Mouse (Mus musculus) embryonic facial prominence, embryonic 15.5 days (tissue): ENCODE measurements around the gene Fgd6. TPM values are rescaled to one million over a fixed set of nuclear protein-coding genes. Genes with fewer than 3 reads are reported as not detected.

Experiments used
- ATAC-seq: fragments of 200-750 bp; cut with Nextera tagmentation; 2 replicates; pipeline ENCODE4 v1.8.0; 2017; ENCODE audit warnings: low read depth, moderate TSS enrichment; ENCODE audit not compliant: insufficient number of reproducible peaks, low FRiP score, low TSS enrichment
- H3K27ac ChIP-seq: fragments of 300-500 bp; sonication (generic); replicated peaks from 2 replicates; pipeline ENCODE4 v1.5.1; 2015; ENCODE audit warnings: mild to moderate bottlenecking, inconsistent platforms
- H3K27me3 ChIP-seq: fragments of 300-500 bp; sonication (generic); 2 replicates; pipeline ENCODE4 v1.6.1; 2015; ENCODE audit warnings: inconsistent platforms
- H3K36me3 ChIP-seq: fragments of 300-500 bp; sonication (generic); 2 replicates; pipeline ENCODE4 v1.6.1; 2015; ENCODE audit warnings: mild to moderate bottlenecking, inconsistent platforms
- H3K4me1 ChIP-seq: fragments of 300-500 bp; sonication (generic); 2 replicates; pipeline ENCODE4 v1.6.1; 2015; ENCODE audit warnings: inconsistent platforms
- H3K4me2 ChIP-seq: fragments of 300-500 bp; sonication (generic); replicated peaks from 2 replicates; pipeline ENCODE4 v1.6.1; 2015; ENCODE audit warnings: mild to moderate bottlenecking, inconsistent platforms
- H3K4me3 ChIP-seq: fragments of 300-500 bp; sonication (generic); replicated peaks from 2 replicates; pipeline ENCODE4 v1.5.1; 2015; ENCODE audit warnings: mild to moderate bottlenecking, inconsistent platforms
- H3K9ac ChIP-seq: fragments of 300-500 bp; sonication (generic); 2 replicates; pipeline ENCODE4 v1.6.1; 2015; ENCODE audit warnings: inconsistent platforms
- H3K9me3 ChIP-seq: fragments of 300-500 bp; sonication (generic); replicated peaks from 2 replicates; pipeline ENCODE4 v1.6.1; 2016; ENCODE audit warnings: inconsistent platforms
- whole genome bisulfite sequencing: fragments of 180-500 bp; shearing (Covaris S2); methylation state at CpG from one replicate; pipeline ENCODE4 v1.1.7; 2015; 5-methylcytosine and 5-hydroxymethylcytosine counted together
- polyA plus RNA-seq: library from polyadenylated mRNA; unstranded; fragments of >200 nt; fragmentation: Nextera tagmentation; extraction: Ambion mirVana; gene quantifications from 2 replicates; pipeline ENCODE4 v1.2.1, GENCODE M21; 2015

Gene Fgd6
- polyA plus RNA-seq: 2.4 and 2.6 TPM in 2 replicates

- no peaks in the 10 kb centered on the region for H3K36me3 ChIP-seq
- H3K4me3 ChIP-seq: peak within 1 kb of the TSS; percentile 86
- H3K27ac ChIP-seq: peak within 1 kb of the TSS; percentile 66
- H3K9ac ChIP-seq: peak within 1 kb of the TSS; percentile 81
- H3K9me3 ChIP-seq: no peaks in the 10 kb centered on the region
- peaks cover 15% of the 10 kb centered on the region for H3K4me1 ChIP-seq
- peak; percentile 98 for ATAC-seq
- peak within 1 kb of the TSS; percentile 78 for H3K4me2 ChIP-seq
- no peaks in the 10 kb centered on the region for H3K27me3 ChIP-seq
- under 1% methylated on average over 77 of the region's 77 CpGs for WGBS
Measured at GRCm38 (mm10) chr10:94035658-94036374, at the start of gene Fgd6, which contains the start of gene Vezt. TSS of gene Fgd6 (plus strand) at chr10:94036001. TSS of gene Vezt (minus strand) at chr10:94035817.

GRCm38 (mm10) chr10:93994136-93994535 is 41.7 kb upstream of the Fgd6 start:
- peaks cover 78% of the 10 kb centered on the region for H3K36me3 ChIP-seq
- no peak overlapping the region for H3K4me2 ChIP-seq
- H3K4me1 ChIP-seq: no peaks in the 10 kb centered on the region
- no peak overlapping the region for H3K27ac ChIP-seq
- no peaks in the 10 kb centered on the region for H3K27me3 ChIP-seq
- no peak overlapping the region for H3K9ac ChIP-seq
- H3K4me3 ChIP-seq: no peak overlapping the region
- ATAC-seq: no peak
- WGBS: 91% methylated on average over 10 of the region's 10 CpGs
- H3K9me3 ChIP-seq: no peaks in the 10 kb centered on the region

- Histone ChIP-seq H3K9ac (no peak overlapping the region), H3K4me2 (no peak overlapping the region)
- 100% methylated on average over 1 of the region's 1 CpGs for WGBS
Measured at GRCm38 (mm10) chr10:93995100-93995499, 40.7 kb upstream of the Fgd6 start.

GRCm38 (mm10) chr10:93999357-93999756 is 36.4 kb upstream of the Fgd6 start:
- no peaks in the 10 kb centered on the region for H3K27me3 ChIP-seq
- H3K9me3 ChIP-seq: no peaks in the 10 kb centered on the region
- no peak overlapping the region for H3K27ac ChIP-seq
- peaks cover 81% of the 10 kb centered on the region for H3K36me3 ChIP-seq
- no peak overlapping the region for H3K9ac ChIP-seq
- no peak overlapping the region for H3K4me3 ChIP-seq
- no peak overlapping the region for H3K4me2 ChIP-seq
- ATAC-seq: no peak
- H3K4me1 ChIP-seq: no peaks in the 10 kb centered on the region
- WGBS: 87% methylated on average over 1 of the region's 1 CpGs

More at GRCm38 (mm10) chr10:93995100-93995499, 40.7 kb upstream of the Fgd6 start:
- no peak overlapping the region for H3K27ac ChIP-seq
- no peak overlapping the region for H3K4me3 ChIP-seq
- peaks cover 79% of the 10 kb centered on the region for H3K36me3 ChIP-seq
- H3K27me3 ChIP-seq: no peaks in the 10 kb centered on the region
- no peak for ATAC-seq
- no peaks in the 10 kb centered on the region for H3K4me1 ChIP-seq
- H3K9me3 ChIP-seq: no peaks in the 10 kb centered on the region

GRCm38 (mm10) chr10:94000223-94000622 is 35.6 kb upstream of the Fgd6 start:
- no peaks in the 10 kb centered on the region for H3K9me3 ChIP-seq
- no peaks in the 10 kb centered on the region for H3K27me3 ChIP-seq
- no peak overlapping the region for H3K27ac ChIP-seq
- no peak overlapping the region for H3K9ac ChIP-seq
- ATAC-seq: no peak
- H3K4me2 ChIP-seq: no peak overlapping the region
- WGBS: 88% methylated on average over 10 of the region's 10 CpGs
- H3K36me3 ChIP-seq: peaks cover 75% of the 10 kb centered on the region
- H3K4me3 ChIP-seq: no peak overlapping the region
- H3K4me1 ChIP-seq: no peaks in the 10 kb centered on the region

GRCm38 (mm10) chr10:94008356-94008755 is 27.4 kb upstream of the Fgd6 start:
- no peak for ATAC-seq
- peaks cover 18% of the 10 kb centered on the region for H3K36me3 ChIP-seq
- 83% methylated on average over 2 of the region's 2 CpGs for WGBS
- no peak overlapping the region for H3K9ac ChIP-seq
- no peaks in the 10 kb centered on the region for H3K4me1 ChIP-seq
- no peaks in the 10 kb centered on the region for H3K27me3 ChIP-seq
- H3K4me2 ChIP-seq: no peak overlapping the region
- H3K9me3 ChIP-seq: no peaks in the 10 kb centered on the region
- no peak overlapping the region for H3K27ac ChIP-seq
- H3K4me3 ChIP-seq: no peak overlapping the region

- Histone ChIP-seq H3K9ac (no peak overlapping the region), H3K4me3 (no peak overlapping the region), H3K27me3 (no peaks in the 10 kb centered on the region), H3K4me2 (no peak overlapping the region), H3K36me3 (0 out of 2 replicates have a peak, but pooled peaks cover 12% of the 10 kb centered on the region), H3K9me3 (no peaks in the 10 kb centered on the region), H3K27ac (no peak overlapping the region), H3K4me1 (peaks cover 4% of the 10 kb centered on the region)
- 82% methylated on average over 3 of the region's 3 CpGs for whole genome bisulfite sequencing
- ATAC-seq: no peak
Measured at GRCm38 (mm10) chr10:94009991-94010679, 25.7 kb upstream of the Fgd6 start.

- ATAC-seq: no peak
Measured at GRCm38 (mm10) chr10:94011024-94011423, 24.8 kb upstream of the Fgd6 start.

GRCm38 (mm10) chr10:94013196-94013595 is 22.6 kb upstream of the Fgd6 start:
- 52% methylated on average over 3 of the region's 3 CpGs for WGBS
- Histone ChIP-seq H3K4me3 (no peak overlapping the region), H3K4me1 (peaks cover 4% of the 10 kb centered on the region), H3K27ac (no peak overlapping the region), H3K9ac (no peak overlapping the region), H3K9me3 (no peaks in the 10 kb centered on the region), H3K27me3 (no peaks in the 10 kb centered on the region), H3K4me2 (no peak overlapping the region), H3K36me3 (0 out of 2 replicates have a peak, but pooled peaks cover 3% of the 10 kb centered on the region)
- ATAC-seq: no peak

More at GRCm38 (mm10) chr10:94011024-94011423, 24.8 kb upstream of the Fgd6 start:
- Histone ChIP-seq H3K4me3 (no peak overlapping the region), H3K27ac (no peak overlapping the region), H3K9me3 (no peaks in the 10 kb centered on the region), H3K9ac (no peak overlapping the region), H3K36me3 (0 out of 2 replicates have a peak, but pooled peaks cover 7% of the 10 kb centered on the region), H3K4me2 (no peak overlapping the region), H3K27me3 (no peaks in the 10 kb centered on the region), H3K4me1 (peaks cover 4% of the 10 kb centered on the region)
- WGBS: 78% methylated on average over 2 of the region's 2 CpGs

- peak; percentile 43; the same call in 1 of the 2 replicates for ATAC-seq
- no peaks in the 10 kb centered on the region for H3K9me3 ChIP-seq
- H3K9ac ChIP-seq: no peak overlapping the region
- no peak overlapping the region for H3K4me3 ChIP-seq
- 46% methylated on average over 4 of the region's 4 CpGs for WGBS
- no peak overlapping the region for H3K4me2 ChIP-seq
- H3K27me3 ChIP-seq: no peaks in the 10 kb centered on the region
- no peaks in the 10 kb centered on the region for H3K36me3 ChIP-seq
- peaks cover 4% of the 10 kb centered on the region for H3K4me1 ChIP-seq
- peak overlapping the region; percentile 2; the same call in 1 of the 2 replicates for H3K27ac ChIP-seq
Measured at GRCm38 (mm10) chr10:94014200-94014599, 21.6 kb upstream of the Fgd6 start.

- Histone ChIP-seq H3K9ac (no peak overlapping the region), H3K27me3 (no peaks in the 10 kb centered on the region), H3K27ac (no peak overlapping the region), H3K4me2 (no peak overlapping the region), H3K4me3 (no peak overlapping the region), H3K4me1 (peaks cover 7% of the 10 kb centered on the region), H3K36me3 (no peaks in the 10 kb centered on the region), H3K9me3 (no peaks in the 10 kb centered on the region)
- WGBS: 91% methylated on average over 8 of the region's 8 CpGs
- ATAC-seq: no peak
Measured at GRCm38 (mm10) chr10:94017455-94017854, 18.3 kb upstream of the Fgd6 start.
